Mouse (Mus musculus) stomach, postnatal 0 days (tissue): ENCODE data around the gene Tmf1. TPM values are rescaled to one million over a fixed set of nuclear protein-coding genes. Genes with fewer than 3 reads are reported as not detected.

Source experiments
- ATAC-seq: fragments of 200-750 bp; cut with Nextera tagmentation; 2 replicates; pipeline ENCODE4 v1.8.0; 2017; ENCODE audit not compliant: low FRiP score, low TSS enrichment
- DNase-seq: peaks from one replicate; pipeline ENCODE4 v3.0.0-alpha.2; 2016; ENCODE audit warnings: low spot score
- H3K27ac ChIP-seq: fragments of 300-500 bp; sonication (generic); replicated peaks from 2 replicates; pipeline ENCODE4 v1.5.1; 2014; ENCODE audit warnings: mild to moderate bottlenecking, control low read depth
- H3K27me3 ChIP-seq: fragments of 300-500 bp; sonication (generic); 2 replicates; pipeline ENCODE4 v1.6.1; 2014; ENCODE audit warnings: low read length; ENCODE audit not compliant: control insufficient read depth, insufficient read depth
- H3K36me3 ChIP-seq: fragments of 300-500 bp; sonication (generic); 2 replicates; pipeline ENCODE4 v1.6.1; 2014; ENCODE audit warnings: low read length, mixed read lengths; ENCODE audit not compliant: control insufficient read depth, insufficient read depth
- H3K4me1 ChIP-seq: fragments of 300-500 bp; sonication (generic); replicated peaks from 2 replicates; pipeline ENCODE4 v1.6.1; 2014; ENCODE audit warnings: antibody characterized with exemption; ENCODE audit not compliant: control insufficient read depth, insufficient read depth
- H3K4me2 ChIP-seq: fragments of 300-500 bp; sonication (generic); replicated peaks from 2 replicates; pipeline ENCODE4 v1.6.1; 2014; ENCODE audit warnings: low read depth, mild to moderate bottlenecking, control low read depth, moderate library complexity
- H3K4me3 ChIP-seq: fragments of 300-500 bp; sonication (generic); 2 replicates; pipeline ENCODE4 v1.5.1; 2014; ENCODE audit warnings: low read depth, low read length, control low read depth
- H3K9ac ChIP-seq: fragments of 300-500 bp; sonication (generic); 2 replicates; pipeline ENCODE4 v1.6.1; 2014; ENCODE audit warnings: mild to moderate bottlenecking, low read length, control low read depth, mixed read lengths
- H3K9me3 ChIP-seq: fragments of 300-500 bp; sonication (generic); 2 replicates; pipeline ENCODE4 v1.6.1; 2016; ENCODE audit warnings: low read length; ENCODE audit not compliant: control insufficient read depth
- CTCF ChIP-seq: IDR thresholded peaks from 2 replicates; pipeline ENCODE4 v1.5.1; 2016; ENCODE audit warnings: antibody characterized with exemption, low read depth, mild to moderate bottlenecking, moderate library complexity
- EP300 ChIP-seq: optimal IDR thresholded peaks from 2 replicates; pipeline ENCODE3; 2016; ENCODE audit warnings: antibody characterized with exemption
- WGBS: fragments of 180-500 bp; shearing (Covaris S2); extraction: QIAGEN DNeasy Blood & Tissue Kit; methylation state at CpG from one replicate; pipeline ENCODE4 v1.1.7; 2014; 5-methylcytosine and 5-hydroxymethylcytosine counted together
- polyA plus RNA-seq: library from polyadenylated mRNA; unstranded; fragments of >200 nt; fragmentation: Nextera tagmentation; extraction: Ambion mirVana; gene quantifications from 2 replicates; pipeline ENCODE4 v1.2.1, GENCODE M21; 2015

Tmf1 gene
- polyA plus RNA-seq: 27.4 and 34.3 TPM in 2 replicates

DNA sequence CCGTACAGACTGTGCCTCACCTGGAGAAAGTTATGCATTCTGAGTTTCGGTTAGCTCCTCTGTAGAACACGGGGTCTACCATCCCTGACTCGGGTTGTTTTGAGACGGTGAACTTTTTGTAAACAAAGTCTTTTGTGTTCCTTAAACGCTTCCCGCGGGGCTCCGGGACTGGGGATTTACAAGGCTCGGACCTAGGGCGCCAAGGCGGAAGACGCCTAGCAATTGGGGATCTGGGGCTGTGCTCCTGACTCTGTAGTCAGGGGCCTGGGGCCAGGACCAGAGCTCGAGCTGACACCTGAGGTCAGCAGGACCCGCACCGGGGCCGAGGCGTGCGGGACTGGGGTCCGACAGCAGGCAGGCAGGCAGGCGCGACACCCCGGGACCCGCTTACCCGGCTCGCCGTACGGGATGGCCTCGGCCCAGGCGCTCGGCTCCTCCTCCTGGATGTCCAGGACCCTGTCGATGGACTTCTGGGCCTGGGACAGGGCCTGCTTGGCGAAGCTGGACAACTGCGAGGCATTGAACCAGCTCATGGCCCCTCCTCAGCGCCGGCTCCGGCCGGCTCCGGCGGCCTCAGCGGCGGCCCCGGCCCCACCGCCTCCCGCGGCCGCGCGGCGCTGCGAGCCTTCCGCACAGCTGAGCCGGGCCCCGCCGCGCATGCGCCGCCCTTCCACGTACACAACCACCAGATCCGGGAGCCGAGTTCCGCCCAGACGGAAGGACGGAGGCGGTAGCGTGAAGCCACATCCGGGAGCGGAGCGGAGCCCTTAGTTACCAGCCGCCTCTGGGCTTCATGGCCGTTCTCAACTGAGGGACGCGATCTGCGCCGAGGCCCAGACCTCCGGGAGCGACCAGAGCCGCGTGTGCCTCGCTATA is at the start of gene Tmf1:
Gene Tmf1 (minus strand): TSS at position 632 of the 876 bp plus-strand sequence.
- H3K4me2 ChIP-seq: peak within 1 kb of the TSS; percentile 70
- 0 out of 2 replicates have a peak, but pooled peaks cover 4% of the 10 kb centered on the region for H3K36me3 ChIP-seq
- H3K4me1 ChIP-seq: no peaks in the 10 kb centered on the region
- no peaks in the 10 kb centered on the region for H3K9me3 ChIP-seq
- ATAC-seq: peak; percentile 98
- WGBS: under 1% methylated on average over 63 of the region's 80 CpGs
- DNase-seq: peak; percentile 96
- H3K9ac ChIP-seq: peak within 1 kb of the TSS; percentile 96
- peak within 1 kb of the TSS; percentile 97 for H3K27ac ChIP-seq
- TF ChIP-seq CTCF (no peak), EP300 (no peak)
- H3K27me3 ChIP-seq: no peaks in the 10 kb centered on the region
- H3K4me3 ChIP-seq: peak within 1 kb of the TSS; percentile 97

GRCm38 (mm10) chr6:97227067-97227847 is 48.3 kb upstream of the Tmf1 start:
- no peaks in the 10 kb centered on the region for H3K9me3 ChIP-seq
- no peak overlapping the region for H3K4me2 ChIP-seq
- H3K4me1 ChIP-seq: no peaks in the 10 kb centered on the region
- TF ChIP-seq CTCF (no peak), EP300 (no peak)
- no peak overlapping the region for H3K9ac ChIP-seq
- no peak overlapping the region for H3K4me3 ChIP-seq
- no peak for DNase-seq
- H3K27ac ChIP-seq: no peak overlapping the region
- H3K27me3 ChIP-seq: no peaks in the 10 kb centered on the region
- H3K36me3 ChIP-seq: peaks cover 5% of the 10 kb centered on the region; the same call in 1 of the 2 replicates
- no peak for ATAC-seq
- 96% methylated on average over 9 of the region's 9 CpGs for WGBS

DNA sequence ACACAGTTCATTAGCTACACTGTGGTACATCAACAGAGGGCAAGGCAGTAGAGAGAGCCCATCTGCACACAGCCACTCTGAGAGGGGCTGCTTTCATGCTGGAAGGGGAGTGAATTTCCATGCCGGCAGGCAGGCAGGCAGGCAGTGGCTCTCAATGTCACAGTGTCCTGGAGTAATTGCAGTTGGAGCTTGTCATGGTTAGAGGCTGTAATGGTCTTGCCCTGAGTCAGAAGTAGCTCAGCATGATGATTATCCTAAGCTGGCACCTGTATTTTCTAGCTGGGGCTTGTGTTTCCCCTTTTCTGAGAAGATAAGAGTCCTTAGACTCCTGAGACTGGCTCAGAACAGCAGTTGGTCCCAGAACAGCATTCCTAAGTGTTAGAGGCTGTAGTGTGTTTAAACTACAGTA is 47.2 kb upstream of the Tmf1 start:
- H3K9me3 ChIP-seq: no peaks in the 10 kb centered on the region
- H3K4me3 ChIP-seq: no peak overlapping the region
- 71% methylated on average over 1 of the region's 1 CpGs for WGBS
- H3K4me1 ChIP-seq: 0 out of 2 replicates have a peak, but pooled peaks cover 4% of the 10 kb centered on the region
- H3K27ac ChIP-seq: no peak overlapping the region
- H3K9ac ChIP-seq: no peak overlapping the region
- no peak overlapping the region for H3K4me2 ChIP-seq
- peaks cover 2% of the 10 kb centered on the region; the same call in 1 of the 2 replicates for H3K36me3 ChIP-seq
- DNase-seq: no peak
- H3K27me3 ChIP-seq: no peaks in the 10 kb centered on the region
- TF ChIP-seq CTCF (no peak), EP300 (no peak)
- no peak for ATAC-seq

GRCm38 (mm10) chr6:97224505-97224904 is 45.6 kb upstream of the Tmf1 start:
- no peak overlapping the region for H3K4me3 ChIP-seq
- H3K36me3 ChIP-seq: 0 out of 2 replicates have a peak, but pooled peaks cover 2% of the 10 kb centered on the region
- no peak for ATAC-seq

DNA sequence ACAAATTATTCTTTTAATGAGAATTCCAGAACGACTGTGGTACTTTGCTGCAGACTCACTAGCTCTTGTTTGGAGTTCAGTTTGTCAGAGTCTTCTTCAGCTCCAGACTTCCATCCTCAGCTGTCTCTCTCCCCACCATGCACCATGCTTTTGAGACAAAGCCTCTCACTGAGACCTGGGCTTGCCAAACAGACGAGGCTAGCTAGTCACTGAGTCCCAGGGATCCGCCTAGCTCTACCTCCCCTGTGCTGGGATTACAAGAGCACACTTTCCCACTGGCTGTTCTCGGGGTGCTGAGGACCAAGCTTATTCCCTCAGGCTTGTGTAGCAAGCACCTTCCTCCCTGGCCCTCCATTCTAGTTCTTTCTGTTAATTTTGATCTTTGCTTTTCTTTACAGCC is 44.6 kb upstream of the Tmf1 start:
- Histone ChIP-seq H3K4me1 (0 out of 2 replicates have a peak, but pooled peaks cover 4% of the 10 kb centered on the region), H3K36me3 (no peaks in the 10 kb centered on the region), H3K27me3 (no peaks in the 10 kb centered on the region), H3K9ac (no peak overlapping the region), H3K27ac (no peak overlapping the region), H3K4me2 (no peak overlapping the region), H3K9me3 (no peaks in the 10 kb centered on the region), H3K4me3 (no peak overlapping the region)
- DNase-seq: no peak
- 76% methylated on average over 4 of the region's 4 CpGs for WGBS
- TF ChIP-seq EP300: no peak
- no peak for TF ChIP-seq CTCF
- ATAC-seq: no peak

More at GRCm38 (mm10) chr6:97224505-97224904, 45.6 kb upstream of the Tmf1 start:
- Histone ChIP-seq H3K27me3 (no peaks in the 10 kb centered on the region), H3K9me3 (no peaks in the 10 kb centered on the region), H3K4me1 (0 out of 2 replicates have a peak, but pooled peaks cover 4% of the 10 kb centered on the region), H3K27ac (no peak overlapping the region), H3K9ac (no peak overlapping the region), H3K4me2 (no peak overlapping the region)
- TF ChIP-seq EP300 (no peak), CTCF (no peak)
- no peak for DNase-seq
- 96% methylated on average over 8 of the region's 8 CpGs for WGBS
